Mouse (Mus musculus): ENCODE results near the gene Leng1.

Leng1 gene

DNA sequence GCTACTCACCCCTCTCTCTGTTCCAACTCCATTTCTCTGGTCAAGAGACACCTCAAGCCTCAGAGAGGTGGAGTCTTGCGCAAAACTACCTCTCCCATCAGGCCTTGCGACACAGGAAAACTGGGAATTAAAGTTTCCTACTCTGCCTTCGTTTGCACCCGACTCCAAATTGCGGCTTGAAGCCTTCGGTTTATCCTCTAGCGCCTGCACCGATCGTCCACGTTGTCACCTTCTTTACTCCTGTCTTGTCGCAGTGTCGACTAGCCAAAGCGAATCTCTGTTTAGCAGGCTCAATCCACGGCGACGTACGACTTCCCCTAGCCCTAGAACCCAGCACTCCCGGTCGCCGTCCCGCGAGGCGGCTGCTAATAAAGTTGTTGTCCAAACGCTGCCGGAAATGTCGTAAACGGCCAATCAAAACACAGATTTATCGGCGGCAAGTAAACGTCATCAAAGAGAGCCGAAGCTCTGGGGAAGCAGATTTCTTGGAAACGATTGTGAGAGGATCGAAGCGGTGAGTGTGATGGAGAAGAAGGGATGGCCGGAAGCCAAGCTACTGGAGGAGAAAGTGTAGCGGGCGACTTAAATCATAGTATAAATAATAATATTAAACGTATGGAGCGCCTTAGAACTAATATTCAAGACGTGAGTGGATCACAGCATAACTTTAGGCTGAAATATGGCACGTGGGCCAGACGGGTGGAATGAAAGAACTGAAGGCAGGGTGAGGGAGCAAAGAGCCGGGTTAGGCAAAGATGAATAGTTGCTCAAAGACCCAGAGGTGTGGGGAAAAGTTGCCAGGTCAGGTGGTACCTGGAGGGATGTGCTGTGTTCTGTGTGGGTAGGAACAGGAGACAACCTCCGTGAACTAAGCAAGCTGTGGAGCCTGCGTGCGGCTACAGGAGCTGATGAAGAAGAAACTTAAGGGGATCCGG lies 35.8 kb downstream of the Leng1 start, which contains the start of the genes Tfpt and Prpf31:
TSS of gene Tfpt (minus strand) at position 387 of the 935 bp plus-strand sequence.
TSS of gene Prpf31 (plus strand) at position 443 of the 935 bp plus-strand sequence.
- DNase-seq (ENCODE audit: low read depth, low spot score), result peak; percentile 96

DNA sequence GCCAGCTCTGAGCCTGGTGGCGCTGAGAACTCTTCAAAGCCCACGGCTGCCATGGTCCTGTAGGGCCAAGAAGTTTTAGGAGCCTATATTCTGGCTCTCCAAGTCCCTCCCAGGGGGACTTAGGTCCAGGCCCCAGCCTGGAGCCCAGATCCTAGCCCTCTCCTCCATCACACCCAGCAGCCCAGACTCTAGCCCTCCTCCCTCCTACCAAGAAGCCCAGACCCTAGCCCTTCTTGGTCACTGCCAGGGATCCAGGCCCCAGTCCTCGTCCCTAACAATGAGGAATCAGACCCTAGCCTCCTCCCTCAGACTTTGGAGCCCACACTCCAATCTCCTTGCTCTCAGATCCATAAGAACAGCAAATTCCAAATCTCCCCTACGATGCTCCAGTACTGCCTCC lies 36.6 kb downstream of the Leng1 start:
- no peak for DNase-seq (ENCODE audit: low read depth, low spot score)

DNA sequence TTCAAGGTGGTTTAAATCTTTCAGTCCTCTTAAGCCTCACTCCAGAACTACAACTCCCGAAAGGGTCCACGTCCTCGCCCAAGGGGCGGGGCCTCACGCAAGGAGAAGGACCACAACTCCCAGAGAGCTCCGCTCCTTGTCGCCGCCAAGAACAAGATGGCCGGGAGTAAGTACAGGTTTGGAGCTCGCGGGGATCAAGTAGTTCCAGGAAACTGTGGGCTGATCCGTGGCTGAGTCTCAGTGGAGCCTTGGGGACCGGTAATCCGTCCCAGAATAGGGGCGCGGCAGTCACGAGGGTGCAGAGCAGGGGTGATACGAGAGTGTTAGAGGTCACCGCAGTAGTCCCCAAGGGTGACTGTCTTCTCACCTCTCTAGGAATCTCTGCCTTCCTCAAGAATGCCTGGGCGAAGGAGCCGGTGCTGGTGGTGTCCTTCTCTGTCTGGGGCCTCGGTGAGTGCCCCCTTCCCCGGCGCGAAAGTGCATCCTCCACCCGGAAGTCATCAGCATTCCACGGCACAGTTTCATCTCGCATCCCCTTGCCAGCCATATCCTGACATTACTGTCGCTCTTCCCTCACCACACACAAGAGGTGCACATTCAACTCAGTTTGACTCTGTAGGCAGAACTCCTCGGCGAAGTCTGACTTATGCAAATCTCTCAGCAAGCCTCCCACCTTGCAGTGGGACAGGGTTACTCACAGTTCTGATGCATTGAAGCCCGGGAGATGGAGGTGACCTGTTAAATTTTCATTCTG lies 48.2 kb downstream of the Leng1 start, which contains the start of gene Ndufa3:
TSS of gene Ndufa3 (plus strand) at position 132 of the 754 bp plus-strand sequence.
- peak; percentile 89 for DNase-seq (ENCODE audit: low read depth, low spot score)

DNA sequence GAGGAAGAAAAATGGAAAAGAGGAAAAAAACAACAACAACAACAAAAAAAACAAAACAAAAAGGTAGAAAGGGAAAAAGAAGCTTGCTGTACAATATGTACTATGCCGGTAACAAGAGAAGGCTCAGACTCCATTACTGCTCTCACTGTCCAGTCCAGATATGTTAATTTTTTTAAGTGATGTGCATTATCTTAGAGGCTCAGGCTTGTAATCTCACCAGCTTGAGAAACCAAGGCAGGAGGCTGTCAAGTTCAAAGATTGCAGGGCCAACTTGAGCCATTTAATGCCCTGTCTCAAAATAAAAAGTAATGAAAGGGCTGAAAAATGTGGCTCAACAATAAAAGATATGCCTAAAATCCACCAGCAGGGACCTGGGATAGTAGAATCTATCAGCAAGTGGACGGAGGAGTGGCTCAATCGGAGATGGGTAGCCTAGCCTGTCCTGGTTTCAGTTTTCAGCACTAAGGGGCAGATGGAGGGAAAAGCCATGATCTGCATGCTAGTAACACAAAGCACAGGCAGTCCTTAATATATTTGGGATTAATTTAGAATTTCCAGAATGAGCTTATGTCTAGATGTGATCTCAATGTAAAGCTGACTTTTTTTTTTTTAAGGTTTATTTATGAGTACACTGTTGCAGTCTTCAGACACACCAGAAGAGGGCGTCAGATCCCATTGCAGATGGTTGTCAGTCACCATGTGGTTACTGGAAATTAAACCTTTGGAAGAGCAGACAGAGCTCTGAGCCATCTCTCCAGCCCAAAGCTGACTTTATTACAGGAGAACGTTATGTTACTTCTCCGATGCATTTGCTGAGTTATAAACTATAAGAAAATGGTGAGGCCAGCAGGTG lies 49.0 kb downstream of the Leng1 start:
- no peak for DNase-seq (ENCODE audit: low read depth, low spot score)

DNA sequence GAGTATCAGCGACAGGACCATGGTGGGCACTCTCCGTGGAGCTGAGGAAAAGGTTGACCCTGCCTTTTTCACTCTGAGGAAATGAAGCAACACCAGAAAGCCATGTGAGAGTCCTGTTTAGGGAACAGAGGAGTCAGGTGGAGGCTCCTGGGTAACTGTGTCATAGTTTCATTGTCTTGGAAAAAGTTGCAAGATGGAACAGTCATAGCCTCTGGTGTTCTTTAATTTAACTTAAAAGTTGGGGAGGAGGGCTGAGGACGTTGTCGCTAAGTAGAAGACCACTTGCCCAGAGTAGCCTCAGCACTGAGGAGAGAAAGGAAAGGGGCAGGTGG lies 49.6 kb downstream of the Leng1 start, which contains the start of gene Oscar:
TSS of gene Oscar (minus strand) at position 101 of the 332 bp plus-strand sequence.
- DNase-seq (ENCODE audit: low read depth, low spot score), result no peak

DNA sequence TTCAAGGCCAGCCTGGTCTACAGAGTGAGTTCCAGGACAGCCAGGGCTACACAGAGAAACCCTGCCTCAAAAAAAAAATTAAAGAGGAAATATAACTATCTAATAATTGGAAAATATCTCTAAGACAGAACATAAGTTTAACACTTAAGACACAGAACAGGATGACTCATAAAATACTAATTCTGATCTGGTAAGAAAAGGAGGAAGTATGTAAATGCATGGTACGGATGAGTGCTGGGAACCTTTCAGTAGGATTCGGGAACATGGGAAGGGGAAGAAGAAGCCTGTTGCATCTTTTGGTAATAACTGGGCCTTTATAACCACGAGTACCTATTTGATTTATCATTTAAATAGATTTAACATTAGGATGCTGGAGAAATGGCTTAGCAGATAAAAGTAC lies 51.6 kb downstream of the Leng1 start:
- no peak for DNase-seq (ENCODE audit: low read depth, low spot score)

DNA sequence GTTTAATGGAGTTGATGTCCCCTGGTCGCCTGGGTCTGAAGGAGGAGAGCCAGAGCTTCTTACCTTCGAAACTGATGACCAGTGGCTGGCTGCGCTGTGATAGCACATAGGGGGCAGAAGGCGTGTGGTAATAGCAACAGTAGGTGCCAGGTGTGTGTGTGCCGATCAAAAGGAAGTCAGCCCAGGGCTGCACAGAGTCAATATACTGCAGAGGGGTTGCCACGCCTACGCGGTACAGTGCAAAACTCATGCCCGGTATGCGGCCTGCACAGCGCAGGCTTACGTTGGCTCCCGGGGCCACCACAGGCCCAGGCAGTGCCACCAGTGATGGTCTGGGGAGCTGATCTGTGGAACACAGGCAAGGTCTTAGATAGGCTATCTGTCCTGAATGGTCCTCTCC lies 54.6 kb downstream of the Leng1 start:
- no peak for DNase-seq (ENCODE audit: low read depth, low spot score)

DNA sequence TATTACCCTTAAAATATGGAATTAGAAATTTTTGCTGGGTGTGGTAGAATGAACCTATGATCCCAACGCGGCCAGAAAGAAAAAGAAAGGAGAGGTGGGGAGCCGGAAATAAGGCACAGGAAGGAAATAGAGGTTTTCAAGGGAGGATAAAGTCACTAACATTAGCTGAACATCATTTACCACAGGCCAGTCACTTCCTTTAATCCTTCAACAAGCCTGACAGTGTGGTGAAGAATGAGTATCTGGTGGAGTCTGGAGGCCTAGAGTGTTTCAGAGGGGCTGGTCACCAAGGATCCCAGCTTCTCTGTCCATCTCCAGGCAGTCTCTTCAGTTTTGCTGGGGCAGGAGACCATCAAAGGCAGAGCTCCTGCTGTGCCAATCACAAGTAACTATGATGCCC lies 55.2 kb downstream of the Leng1 start:
- DNase-seq (ENCODE audit: low read depth, low spot score), result no peak
